Mouse (Mus musculus): ENCODE data around the gene Arxes2.
"Not testable (repeated sequence)": the region's sequence is repeated elsewhere in the genome, so short reads cannot be mapped to it uniquely, and the experiment has no call there.

The Arxes2 gene

DNA sequence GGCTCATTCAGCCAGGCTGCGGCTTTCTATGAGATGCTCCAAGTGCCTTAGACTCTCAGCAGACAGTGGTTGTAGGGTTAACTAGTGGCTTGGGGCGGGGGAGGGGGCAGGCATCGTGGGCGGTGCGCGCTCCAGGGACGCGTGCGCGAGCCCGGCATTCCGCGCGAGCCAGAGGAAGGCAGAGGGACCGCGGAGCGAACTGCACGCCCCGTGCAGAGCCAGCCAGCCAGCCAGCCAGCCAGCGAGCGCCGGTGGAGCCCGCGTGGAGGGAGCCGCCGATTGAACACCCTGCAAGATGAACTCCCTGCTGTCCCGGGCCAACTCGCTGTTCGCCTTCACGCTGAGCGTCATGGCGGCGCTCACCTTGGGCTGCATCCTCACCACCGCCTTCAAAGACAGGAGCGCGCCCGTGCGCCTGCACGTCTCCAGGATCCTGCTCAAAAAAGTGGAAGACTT is at the start of gene Arxes2:
Gene Arxes2 (plus strand): TSS at position 161 of the 456 bp plus-strand sequence.
- DNase-seq (ENCODE audit: low read depth, low spot score), result not testable (repeated sequence)

DNA sequence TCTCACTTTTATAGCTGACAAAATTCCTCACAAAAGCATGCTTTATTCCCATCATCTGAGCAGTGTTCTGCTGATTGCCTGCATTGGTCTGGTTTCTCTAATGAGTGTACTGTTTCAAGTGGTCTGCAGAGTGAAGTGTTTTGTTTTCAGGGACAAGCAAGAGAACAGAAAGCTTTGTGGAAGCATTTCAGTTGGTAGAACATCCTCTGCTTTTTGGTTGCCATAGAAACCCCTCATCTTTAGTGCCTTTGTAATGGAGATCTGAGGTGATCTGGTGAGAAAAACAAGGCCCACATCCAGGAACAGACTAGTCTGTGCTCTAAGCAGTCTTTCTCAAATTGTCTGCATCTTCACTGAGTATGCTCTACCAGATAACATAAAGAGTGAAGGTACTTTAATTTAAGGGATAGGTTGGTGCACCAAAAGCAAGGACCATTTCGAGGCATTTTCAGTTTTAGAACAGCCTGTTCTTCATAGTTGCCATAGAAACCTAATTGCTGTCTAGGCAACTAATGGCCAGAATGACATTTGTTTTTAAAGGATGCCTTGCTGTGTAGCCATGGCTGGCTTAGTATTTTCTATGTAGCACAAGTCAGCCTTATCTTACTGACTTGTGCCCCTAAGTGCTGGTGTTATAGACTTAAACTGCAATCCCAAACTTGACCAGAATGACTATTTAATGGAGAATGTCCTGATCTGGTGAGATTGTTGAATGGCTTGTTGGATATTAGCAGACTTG is 44.8 kb upstream of the Arxes2 start:
- peak; percentile 10 for DNase-seq (ENCODE audit: low read depth, low spot score)

DNA sequence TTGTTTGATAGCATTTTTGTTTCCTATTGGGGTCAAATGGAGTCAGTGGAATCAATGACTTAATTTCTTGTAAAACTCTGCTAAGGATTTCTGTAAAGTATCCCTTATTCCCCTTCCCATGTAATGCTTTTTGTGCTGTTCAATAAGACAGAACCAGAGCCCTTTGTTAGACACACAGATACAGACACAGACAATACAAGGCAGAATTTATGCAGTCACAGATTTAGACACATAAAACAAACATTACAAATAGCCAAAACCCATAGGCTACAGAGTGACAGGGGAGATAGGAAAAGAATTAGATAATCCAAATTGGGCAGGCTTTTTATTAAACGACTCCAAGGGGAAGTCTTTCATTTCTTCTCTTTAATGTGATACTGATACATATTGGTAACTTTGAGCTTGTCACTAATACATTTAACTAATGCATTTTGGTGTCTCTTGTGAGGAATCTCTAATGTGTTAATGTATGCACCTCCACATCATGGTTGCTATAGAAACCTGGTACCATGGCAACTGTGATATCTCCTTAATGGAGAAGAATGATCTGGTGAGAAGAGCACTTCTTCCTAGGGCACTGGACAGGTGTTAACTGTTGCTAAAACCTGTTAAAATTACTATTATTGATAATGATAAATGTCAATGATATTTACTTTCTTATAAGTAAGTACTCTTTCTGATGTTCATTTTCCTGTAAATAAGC is 36.5 kb upstream of the Arxes2 start:
- no peak for DNase-seq (ENCODE audit: low read depth, low spot score)

DNA sequence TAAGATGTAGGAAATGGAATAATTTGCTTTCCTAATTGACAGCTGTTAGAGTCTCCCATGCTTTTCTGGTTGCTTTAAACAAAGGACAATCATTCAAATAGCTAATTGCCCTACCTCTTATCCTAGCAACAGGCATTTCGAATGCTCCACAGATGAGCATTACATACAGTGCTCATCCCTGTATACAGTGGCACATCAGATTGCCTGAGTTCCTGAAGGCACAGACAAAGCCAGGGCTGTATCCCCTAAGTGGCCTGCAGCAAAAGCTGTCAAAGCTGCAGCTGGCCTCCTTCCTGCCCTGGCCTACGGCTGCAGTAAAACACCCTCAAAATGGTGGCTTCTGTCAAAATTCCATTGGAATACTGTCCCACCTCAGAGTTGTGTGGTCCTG is 35.9 kb upstream of the Arxes2 start:
- no peak for DNase-seq (ENCODE audit: low read depth, low spot score)

DNA sequence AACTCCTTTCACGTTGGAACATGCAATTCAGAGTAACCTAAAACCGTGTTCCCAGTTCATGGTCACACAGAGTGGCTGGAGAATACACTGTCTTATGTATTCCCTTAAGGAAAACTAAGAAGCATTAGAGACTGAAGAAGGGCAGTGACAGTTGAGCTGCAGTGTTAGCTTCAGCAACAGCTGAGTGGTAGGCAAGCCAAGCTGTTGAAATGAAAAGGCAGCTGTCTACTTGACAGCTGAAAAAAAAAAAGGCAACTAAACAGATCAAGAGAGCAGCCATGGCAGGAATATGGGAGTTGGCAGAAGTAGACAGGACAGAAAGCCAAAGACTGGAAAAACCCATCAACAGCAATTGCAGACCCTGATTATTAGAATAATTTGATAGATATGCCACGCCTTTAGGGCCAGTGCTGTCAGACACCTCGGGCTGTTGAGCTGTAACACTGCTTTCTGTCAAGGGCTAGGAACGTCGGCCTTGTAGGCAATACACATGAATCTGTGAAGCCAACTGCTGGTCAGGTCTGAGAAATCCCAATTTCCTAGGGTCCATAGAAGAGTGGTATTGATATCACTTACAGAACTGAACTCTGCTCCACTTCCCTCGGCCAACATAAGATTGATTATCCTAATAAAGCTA is 34.9 kb upstream of the Arxes2 start:
- DNase-seq (ENCODE audit: low read depth, low spot score), result no peak

DNA sequence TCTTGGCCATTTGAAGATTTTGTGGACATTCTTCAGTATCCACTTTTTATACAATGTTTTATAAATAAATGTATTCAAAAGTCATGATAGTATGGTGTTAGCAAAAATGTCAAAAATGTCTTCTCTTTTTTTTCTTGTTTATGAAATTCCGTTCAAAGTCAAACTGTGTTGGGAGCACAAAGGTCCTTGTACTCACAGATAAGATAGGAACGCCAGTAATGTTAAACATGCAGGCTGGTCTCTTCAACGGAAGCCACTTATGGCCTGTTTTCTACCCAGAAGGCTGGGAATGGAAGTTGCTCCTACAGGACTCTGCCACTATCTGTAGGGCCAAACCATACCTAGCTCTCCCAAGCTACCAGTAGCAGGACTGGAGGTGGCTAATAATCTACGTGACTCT is 34.1 kb upstream of the Arxes2 start:
- no peak for DNase-seq (ENCODE audit: low read depth, low spot score)

DNA sequence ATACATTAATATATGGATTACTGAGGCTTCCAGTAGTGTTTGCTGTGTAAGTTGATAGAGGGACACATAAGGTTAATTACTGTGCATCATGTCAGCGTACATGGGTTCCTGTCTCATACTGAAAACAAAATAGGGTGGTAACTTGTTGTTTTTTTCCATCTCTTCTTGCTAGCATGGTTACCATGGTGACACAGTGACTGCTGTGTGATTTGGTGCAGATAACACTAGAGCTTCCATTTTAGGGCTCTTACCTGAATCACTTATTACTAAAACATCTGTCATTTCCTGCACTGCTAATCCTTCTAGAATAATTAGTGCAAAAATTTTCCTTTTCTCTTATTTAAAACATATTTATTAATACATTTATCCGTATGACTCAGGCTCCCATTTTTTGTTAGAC is 31.3 kb upstream of the Arxes2 start:
- DNase-seq (ENCODE audit: low read depth, low spot score), result no peak

DNA sequence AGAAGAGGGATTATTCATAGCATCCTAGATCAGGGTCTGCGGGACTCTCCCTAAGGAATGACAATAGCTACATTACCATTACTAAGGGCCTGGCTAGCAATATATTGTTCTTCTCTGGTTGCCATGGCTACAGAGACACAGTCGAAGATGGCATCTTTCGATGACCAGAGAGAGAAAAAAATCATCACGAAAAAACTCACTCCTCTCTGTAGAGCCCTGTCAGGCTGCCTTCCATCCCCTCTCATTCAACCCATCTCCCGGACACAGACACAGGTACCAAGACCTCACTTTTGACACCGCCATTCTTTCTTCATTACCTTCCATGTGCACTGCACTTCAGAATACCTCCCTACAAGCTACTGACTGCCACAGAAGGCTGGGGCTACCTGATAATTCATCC is 30.5 kb upstream of the Arxes2 start:
- DNase-seq (ENCODE audit: low read depth, low spot score), result peak; percentile 55

DNA sequence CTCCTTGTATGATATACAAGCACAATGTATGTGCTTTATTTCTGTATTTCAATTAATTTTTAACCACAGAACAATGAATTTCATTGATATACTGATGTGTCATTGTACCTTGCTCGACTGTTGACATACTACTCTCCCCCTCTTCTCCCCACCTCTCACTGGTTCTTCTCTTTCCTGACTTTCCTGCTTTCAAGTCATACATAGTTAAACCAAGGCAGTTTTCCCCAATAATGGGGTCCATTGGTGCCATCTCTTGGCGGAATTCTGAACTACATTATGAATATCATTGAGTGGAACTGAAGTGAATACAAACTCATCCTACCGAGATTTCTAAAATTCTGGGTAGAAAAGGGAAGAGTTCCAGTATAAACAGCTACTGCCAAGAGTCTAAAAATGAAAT is 30.0 kb upstream of the Arxes2 start:
- peak; percentile 44 for DNase-seq (ENCODE audit: low read depth, low spot score)

DNA sequence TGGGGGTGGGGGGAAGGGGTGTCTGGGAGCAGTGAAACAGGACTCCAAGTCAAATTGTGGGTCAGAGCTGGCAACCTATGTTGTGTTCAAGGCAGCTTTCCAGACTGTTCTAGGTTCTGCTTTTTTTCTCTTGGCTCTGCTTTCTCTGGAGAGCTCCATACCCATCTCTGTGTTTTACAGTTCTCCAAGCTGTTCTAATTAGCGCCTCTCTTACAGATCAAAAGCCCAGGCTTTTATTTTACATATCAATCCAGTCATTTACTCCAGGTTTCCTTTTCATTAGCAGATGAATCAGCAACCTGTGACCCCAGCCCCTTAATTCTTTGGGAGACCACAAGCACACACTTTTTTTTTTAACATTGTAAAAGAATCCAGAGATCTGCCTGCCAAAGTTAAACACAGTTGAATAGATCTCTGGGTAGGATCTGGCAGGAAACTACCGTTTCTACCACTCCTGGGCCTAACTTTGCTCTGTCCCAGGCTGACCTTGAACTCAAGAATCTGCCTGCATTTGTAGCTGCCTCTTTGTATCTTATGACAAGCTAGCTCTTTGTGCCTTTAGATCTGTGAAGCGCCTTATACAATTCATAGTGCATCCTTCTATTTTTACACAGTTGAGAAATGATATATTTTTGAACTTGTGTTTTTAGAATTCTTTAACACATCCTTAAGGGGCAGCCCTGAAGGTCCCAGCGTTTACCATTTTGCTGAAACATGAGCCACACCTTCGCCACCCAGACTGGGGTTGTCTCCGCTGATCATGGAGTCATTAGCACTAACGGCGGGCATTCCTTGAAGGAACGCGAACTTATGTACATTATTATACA is 19.8 kb upstream of the Arxes2 start:
- peak; percentile 79 for DNase-seq (ENCODE audit: low read depth, low spot score)

DNA sequence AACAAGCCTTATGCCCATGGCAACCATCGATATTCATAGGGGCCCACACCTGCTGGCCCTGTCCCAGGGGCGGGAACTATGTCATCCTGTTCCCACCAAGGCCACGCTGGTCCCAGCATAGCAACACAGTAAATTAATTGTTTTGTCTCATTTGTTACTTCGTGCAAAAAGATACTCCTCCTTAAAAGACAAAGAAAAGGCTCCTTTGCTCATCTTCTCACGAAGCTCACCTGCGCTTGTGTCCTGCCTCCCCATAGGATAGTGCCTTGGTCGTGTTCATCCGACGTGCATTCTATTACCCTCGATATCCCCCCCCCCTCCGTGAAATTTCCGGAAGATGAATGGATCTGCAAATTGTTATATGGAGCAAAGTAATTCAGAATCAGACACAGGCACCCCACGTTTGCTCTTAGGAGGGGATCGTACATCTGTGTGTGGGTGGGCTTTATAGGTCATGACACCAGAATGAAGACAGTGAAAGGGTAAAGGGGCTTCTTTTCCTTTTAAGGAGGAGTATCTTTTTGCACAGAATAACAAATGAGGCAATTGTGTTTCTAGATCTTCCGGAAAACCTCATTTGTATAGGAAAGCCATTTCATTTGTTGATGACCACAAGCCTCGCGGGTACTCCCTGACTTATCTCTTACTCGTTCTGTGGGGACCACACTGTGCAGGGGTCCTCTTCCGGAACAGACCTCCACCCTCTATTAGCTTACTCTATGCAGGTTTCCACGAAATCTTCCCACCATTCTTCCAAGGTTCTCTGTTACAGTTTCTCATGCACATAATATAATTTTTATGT is 19.0 kb upstream of the Arxes2 start:
- peak; percentile 23 for DNase-seq (ENCODE audit: low read depth, low spot score)

DNA sequence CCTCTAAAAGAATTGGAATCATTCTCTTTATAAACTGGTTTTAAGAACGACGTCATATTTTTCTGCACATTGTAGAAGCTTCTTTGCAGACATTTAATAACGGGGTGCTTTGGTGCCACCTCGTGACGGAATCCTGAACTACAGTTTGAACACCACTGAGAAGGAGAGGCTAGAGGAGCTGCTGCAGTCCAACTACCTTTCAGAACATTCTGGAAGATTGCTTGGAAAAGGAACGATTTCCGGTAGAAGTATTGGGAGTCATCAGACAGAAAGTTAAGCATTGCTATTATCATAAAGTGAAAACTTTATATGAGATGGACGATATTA is 18.4 kb upstream of the Arxes2 start:
- peak; percentile 54 for DNase-seq (ENCODE audit: low read depth, low spot score)

DNA sequence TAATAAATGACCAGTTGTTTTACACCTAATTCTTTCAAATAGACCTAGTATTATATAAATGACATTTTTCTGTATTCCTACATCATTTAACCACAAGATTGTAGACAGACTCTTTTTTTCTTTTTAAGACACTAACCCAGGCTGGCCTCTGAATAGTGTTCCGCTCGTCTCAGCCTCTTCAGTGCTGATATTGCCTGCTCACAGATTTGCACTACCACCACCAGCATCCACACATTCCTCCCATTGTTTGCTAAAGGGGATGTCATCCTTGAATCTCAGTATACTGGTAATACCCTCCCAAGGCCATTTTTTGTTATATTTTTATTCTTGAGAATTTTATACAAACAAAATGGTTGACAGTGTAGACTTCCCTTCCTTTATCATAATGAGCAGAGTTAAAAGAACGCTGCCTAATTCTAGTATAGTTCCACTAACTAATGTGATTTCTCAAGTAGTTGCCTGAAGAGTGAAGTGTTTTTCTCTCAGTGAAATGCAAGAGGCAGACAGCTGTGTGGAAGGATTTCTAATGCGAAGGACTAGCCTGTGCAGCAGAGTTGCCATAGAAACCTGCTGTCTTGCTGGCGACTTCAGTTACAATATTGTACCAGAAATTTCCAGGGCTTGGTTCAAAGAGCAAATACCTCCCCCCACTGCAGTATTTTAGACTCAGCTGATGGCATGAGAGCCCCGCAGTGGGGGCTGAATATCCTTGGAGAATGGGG is 8.9 kb upstream of the Arxes2 start:
- no peak for DNase-seq (ENCODE audit: low read depth, low spot score)

DNA sequence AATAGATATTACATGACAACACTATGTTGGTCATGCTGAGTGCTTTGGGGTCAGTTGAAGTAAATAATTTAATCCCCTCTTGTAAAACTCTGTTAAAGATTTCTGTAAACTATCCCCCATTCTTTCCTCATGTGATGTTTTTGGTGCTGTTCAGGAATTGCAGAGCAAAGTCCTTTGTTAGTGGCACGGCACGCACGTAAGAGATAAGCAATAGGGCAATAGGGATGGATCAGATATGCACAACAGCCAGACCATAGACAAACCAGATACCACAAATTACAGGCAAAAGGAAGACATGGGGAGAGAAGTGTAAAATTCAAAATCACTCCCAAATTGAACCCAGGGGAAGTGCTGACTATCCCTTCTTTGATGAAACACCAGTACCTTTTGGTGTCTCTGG is 7.4 kb upstream of the Arxes2 start:
- no peak for DNase-seq (ENCODE audit: low read depth, low spot score)

DNA sequence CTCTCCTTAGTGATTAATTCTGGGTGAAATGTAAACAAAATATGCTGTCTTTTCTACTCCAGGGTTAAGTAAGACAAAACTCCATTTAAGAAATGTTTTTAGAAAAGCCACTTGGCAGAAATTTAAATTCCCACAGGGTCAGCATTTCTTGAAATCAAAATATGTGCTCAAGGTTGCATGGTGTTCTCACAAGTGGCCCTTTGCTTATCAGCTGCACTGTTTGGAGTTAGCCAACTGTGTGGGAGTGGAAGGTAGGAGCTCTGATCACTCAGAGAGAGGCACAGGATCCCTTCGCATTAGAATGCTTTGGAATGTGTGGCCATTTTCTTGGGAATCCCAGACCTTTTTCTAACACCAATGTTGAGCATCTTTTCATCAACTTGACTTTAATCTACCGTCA is 3.0 kb upstream of the Arxes2 start:
- peak; percentile 25 for DNase-seq (ENCODE audit: low read depth, low spot score)

DNA sequence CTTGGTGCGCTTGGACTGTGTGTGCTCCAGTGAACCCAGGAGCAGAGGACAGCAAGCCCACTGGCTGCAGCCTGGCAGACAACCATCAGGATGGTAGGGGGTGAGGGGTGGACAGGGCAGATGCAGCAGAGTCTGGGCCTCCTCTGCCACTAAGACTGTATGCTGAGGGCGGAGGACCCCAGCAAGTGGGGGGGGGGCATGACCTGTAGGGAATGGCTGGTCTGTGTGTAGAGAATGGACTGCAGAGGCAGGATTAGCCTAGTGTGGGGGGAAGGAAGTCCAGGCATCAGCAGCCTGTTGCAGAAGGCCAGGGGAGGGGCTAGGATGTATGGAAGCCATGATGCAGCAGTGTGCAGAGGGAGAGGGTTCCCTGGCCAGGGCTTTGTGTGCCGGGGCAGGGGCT is 431 bp upstream of the Arxes2 start:
- DNase-seq (ENCODE audit: low read depth, low spot score), result peak; percentile 5

DNA sequence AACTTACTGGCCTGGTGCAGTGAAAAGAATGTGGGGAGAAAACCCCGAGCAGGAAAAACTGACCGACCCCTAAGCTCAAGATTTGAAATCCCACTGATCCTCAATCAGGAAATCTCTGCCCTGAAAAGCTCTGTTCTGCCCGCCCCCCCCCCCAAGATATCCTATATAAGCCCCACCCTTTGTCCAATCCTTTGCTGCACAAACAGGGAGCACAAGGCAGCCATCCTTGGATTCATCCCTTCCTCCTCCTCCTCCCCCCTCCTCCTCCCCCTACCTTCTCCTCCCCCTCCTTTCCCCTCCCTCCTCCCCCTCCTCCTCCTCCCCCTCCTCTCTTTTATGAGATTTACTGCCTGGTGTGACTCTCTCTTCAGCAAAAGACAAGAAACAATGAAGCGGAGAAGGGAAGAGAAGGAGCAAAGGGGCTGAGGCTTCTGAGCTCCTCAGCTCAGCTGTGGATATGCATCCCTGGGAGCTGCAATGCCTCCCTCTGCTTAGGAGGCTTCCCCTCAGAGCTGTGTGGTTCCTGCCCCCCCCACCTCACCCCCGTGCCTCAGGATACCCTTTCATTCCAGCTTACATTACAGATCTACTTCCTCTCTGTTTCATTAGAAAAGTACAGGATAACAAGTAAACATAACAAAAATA is 13.7 kb downstream of the Arxes2 start:
- no peak for DNase-seq (ENCODE audit: low read depth, low spot score)

DNA sequence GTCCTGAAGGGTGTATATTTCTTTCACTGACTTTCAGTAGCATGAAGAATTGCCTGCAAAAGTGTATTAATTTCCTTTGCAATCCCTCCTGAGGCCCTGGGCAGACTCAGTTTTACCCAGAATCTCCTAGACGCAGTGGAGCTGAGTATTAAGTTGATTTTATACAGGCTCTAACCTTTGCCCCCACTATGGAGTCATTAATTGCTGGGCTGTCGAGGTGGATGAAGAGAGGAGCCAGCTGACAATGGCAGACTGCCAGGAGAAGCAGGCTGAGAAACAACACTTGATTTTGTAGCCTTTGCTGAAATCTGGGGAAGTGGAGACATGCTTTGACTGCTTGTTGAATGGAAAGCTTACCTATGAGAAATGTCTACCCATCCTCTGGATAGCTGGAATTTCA is 20.8 kb downstream of the Arxes2 start:
- DNase-seq (ENCODE audit: low read depth, low spot score), result no peak

DNA sequence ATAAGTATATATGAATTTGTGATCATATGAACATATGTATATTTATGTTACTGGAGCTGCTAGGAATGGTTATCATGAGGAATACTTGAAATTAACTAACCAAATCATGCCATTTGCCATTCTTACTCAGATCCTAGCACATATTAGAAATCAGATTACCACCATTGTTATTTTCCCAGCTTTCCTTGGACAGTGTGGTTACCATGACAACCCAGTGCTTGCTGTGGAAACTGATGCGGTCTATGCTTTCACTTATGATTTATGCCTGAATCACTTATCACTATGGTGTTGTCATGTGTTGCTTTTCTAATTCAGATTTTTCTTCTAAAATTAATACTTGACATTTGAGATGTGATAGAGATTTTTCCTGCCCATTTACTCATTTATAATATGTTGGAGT is 36.7 kb downstream of the Arxes2 start:
- no peak for DNase-seq (ENCODE audit: low read depth, low spot score)
